Mouse (Mus musculus): Measurements from ENCODE around the gene Wwox. TPM values are rescaled to one million over a fixed set of nuclear protein-coding genes. Genes with fewer than 3 reads are reported as not detected.

The Wwox gene
- polyA plus RNA-seq, 1 experiment: 11.3 TPM

GRCm38 (mm10) chr8:114580684-114581083 is 141.2 kb downstream of the Wwox start:
- peaks cover 3% of the 10 kb centered on the region; the same call in 1 of the 2 replicates for H3K9me3 ChIP-seq (replicated peaks; ENCODE audit: control insufficient read depth, insufficient read depth, low read length, poor library complexity, severe bottlenecking)
- TF ChIP-seq CTCF (IDR thresholded peaks at IDR 0.05; ENCODE audit: low read depth, low read length) (no peak), EP300 (IDR thresholded peaks at IDR 0.05; ENCODE audit: insufficient read depth, low read depth, low read length) (no peak), POLR2A (IDR thresholded peaks at IDR 0.05; ENCODE audit: insufficient read depth, low read length) (no peak)
- H3K27ac ChIP-seq (ENCODE audit: insufficient read depth, low read length): no peak overlapping the region
- no peaks in the 10 kb centered on the region for H3K27me3 ChIP-seq (ENCODE audit: control insufficient read depth, insufficient read depth, low read length, poor library complexity, severe bottlenecking)
- H3K4me1 ChIP-seq (ENCODE audit: control insufficient read depth, insufficient read depth, low read length): no peaks in the 10 kb centered on the region
- no peak overlapping the region for H3K4me3 ChIP-seq (ENCODE audit: low read depth, low read length)
- no peak overlapping the region for H3K9ac ChIP-seq (ENCODE audit: low read depth, poor library complexity, severe bottlenecking)
- H3K36me3 ChIP-seq (ENCODE audit: control insufficient read depth, insufficient read depth, low read length, poor library complexity, severe bottlenecking): no peaks in the 10 kb centered on the region; the same call in 1 of the 2 replicates

GRCm38 (mm10) chr8:114590336-114590867 is 150.9 kb downstream of the Wwox start:
- Histone ChIP-seq H3K4me3 (ENCODE audit: low read depth, low read length) (no peak overlapping the region), H3K36me3 (ENCODE audit: control insufficient read depth, insufficient read depth, low read length, poor library complexity, severe bottlenecking) (no peaks in the 10 kb centered on the region), H3K9me3 (replicated peaks; ENCODE audit: control insufficient read depth, insufficient read depth, low read length, poor library complexity, severe bottlenecking) (no peaks in the 10 kb centered on the region), H3K9ac (ENCODE audit: low read depth, poor library complexity, severe bottlenecking) (no peak overlapping the region), H3K4me1 (ENCODE audit: control insufficient read depth, insufficient read depth, low read length) (no peaks in the 10 kb centered on the region), H3K27ac (ENCODE audit: insufficient read depth, low read length) (no peak overlapping the region), H3K27me3 (ENCODE audit: control insufficient read depth, insufficient read depth, low read length, poor library complexity, severe bottlenecking) (no peaks in the 10 kb centered on the region)
- TF ChIP-seq CTCF (IDR thresholded peaks at IDR 0.05; ENCODE audit: low read depth, low read length) (no peak), EP300 (IDR thresholded peaks at IDR 0.05; ENCODE audit: insufficient read depth, low read depth, low read length) (no peak), POLR2A (IDR thresholded peaks at IDR 0.05; ENCODE audit: insufficient read depth, low read length) (no peak)

- Histone ChIP-seq H3K9ac (ENCODE audit: low read depth, poor library complexity, severe bottlenecking) (no peak overlapping the region), H3K36me3 (ENCODE audit: control insufficient read depth, insufficient read depth, low read length, poor library complexity, severe bottlenecking) (no peaks in the 10 kb centered on the region), H3K27me3 (ENCODE audit: control insufficient read depth, insufficient read depth, low read length, poor library complexity, severe bottlenecking) (no peaks in the 10 kb centered on the region), H3K27ac (ENCODE audit: insufficient read depth, low read length) (no peak overlapping the region), H3K9me3 (replicated peaks; ENCODE audit: control insufficient read depth, insufficient read depth, low read length, poor library complexity, severe bottlenecking) (no peaks in the 10 kb centered on the region), H3K4me1 (ENCODE audit: control insufficient read depth, insufficient read depth, low read length) (no peaks in the 10 kb centered on the region), H3K4me3 (ENCODE audit: low read depth, low read length) (no peak overlapping the region)
- TF ChIP-seq EP300 (IDR thresholded peaks at IDR 0.05; ENCODE audit: insufficient read depth, low read depth, low read length) (no peak), POLR2A (IDR thresholded peaks at IDR 0.05; ENCODE audit: insufficient read depth, low read length) (no peak), CTCF (IDR thresholded peaks at IDR 0.05; ENCODE audit: low read depth, low read length) (no peak)
These were observed 152.1 kb downstream of the Wwox start for GRCm38 (mm10) chr8:114591296-114592280.

- no peaks in the 10 kb centered on the region for H3K27me3 ChIP-seq (ENCODE audit: control insufficient read depth, insufficient read depth, low read length, poor library complexity, severe bottlenecking)
- no peak for TF ChIP-seq EP300 (IDR thresholded peaks at IDR 0.05; ENCODE audit: insufficient read depth, low read depth, low read length)
- no peak overlapping the region for H3K4me3 ChIP-seq (ENCODE audit: low read depth, low read length)
- no peak overlapping the region for H3K9ac ChIP-seq (ENCODE audit: low read depth, poor library complexity, severe bottlenecking)
- no peaks in the 10 kb centered on the region for H3K9me3 ChIP-seq (replicated peaks; ENCODE audit: control insufficient read depth, insufficient read depth, low read length, poor library complexity, severe bottlenecking)
- no peak overlapping the region for H3K27ac ChIP-seq (ENCODE audit: insufficient read depth, low read length)
- no peaks in the 10 kb centered on the region for H3K36me3 ChIP-seq (ENCODE audit: control insufficient read depth, insufficient read depth, low read length, poor library complexity, severe bottlenecking)
- no peaks in the 10 kb centered on the region for H3K4me1 ChIP-seq (ENCODE audit: control insufficient read depth, insufficient read depth, low read length)
These were observed 154.1 kb downstream of the Wwox start for GRCm38 (mm10) chr8:114593424-114594157.

DNA sequence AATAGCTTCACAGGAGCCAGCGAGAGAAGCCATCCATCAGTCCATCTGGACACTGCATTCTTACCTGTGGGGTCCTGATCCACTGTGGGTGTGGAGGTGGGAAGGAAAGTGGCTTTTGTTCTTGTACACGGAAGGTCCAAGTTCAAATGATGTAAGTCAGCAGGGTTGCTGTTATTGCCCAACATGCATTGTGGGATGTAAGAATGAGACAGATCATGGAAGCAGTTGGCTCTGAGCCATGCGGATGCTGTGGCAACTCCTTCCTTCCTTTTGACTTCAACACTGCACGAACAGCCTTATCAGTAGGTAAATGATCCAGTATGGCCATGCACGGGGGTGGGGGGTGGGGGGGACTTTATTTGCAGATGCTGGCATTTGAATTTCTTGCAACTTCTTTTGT is 155.4 kb downstream of the Wwox start:
- Histone ChIP-seq H3K9me3 (replicated peaks; ENCODE audit: control insufficient read depth, insufficient read depth, low read length, poor library complexity, severe bottlenecking) (no peaks in the 10 kb centered on the region), H3K9ac (ENCODE audit: low read depth, poor library complexity, severe bottlenecking) (no peak overlapping the region), H3K36me3 (ENCODE audit: control insufficient read depth, insufficient read depth, low read length, poor library complexity, severe bottlenecking) (no peaks in the 10 kb centered on the region), H3K4me3 (ENCODE audit: low read depth, low read length) (no peak overlapping the region), H3K4me1 (ENCODE audit: control insufficient read depth, insufficient read depth, low read length) (no peaks in the 10 kb centered on the region), H3K27me3 (ENCODE audit: control insufficient read depth, insufficient read depth, low read length, poor library complexity, severe bottlenecking) (no peaks in the 10 kb centered on the region), H3K27ac (ENCODE audit: insufficient read depth, low read length) (no peak overlapping the region)
- TF ChIP-seq EP300 (IDR thresholded peaks at IDR 0.05; ENCODE audit: insufficient read depth, low read depth, low read length): no peak
- TF ChIP-seq POLR2A (IDR thresholded peaks at IDR 0.05; ENCODE audit: insufficient read depth, low read length): no peak
- no peak for TF ChIP-seq CTCF (IDR thresholded peaks at IDR 0.05; ENCODE audit: low read depth, low read length)

Data from ES-Bruce4 (cell line).